Mouse (Mus musculus) cerebellum, adult 18-20 months (tissue): ENCODE data around the gene Rab1b.

Experiments used
- DNase-seq, 2 experiments: peaks; one replicate each; pipeline ENCODE4 v3.0.0; 2021

The Rab1b gene

DNA sequence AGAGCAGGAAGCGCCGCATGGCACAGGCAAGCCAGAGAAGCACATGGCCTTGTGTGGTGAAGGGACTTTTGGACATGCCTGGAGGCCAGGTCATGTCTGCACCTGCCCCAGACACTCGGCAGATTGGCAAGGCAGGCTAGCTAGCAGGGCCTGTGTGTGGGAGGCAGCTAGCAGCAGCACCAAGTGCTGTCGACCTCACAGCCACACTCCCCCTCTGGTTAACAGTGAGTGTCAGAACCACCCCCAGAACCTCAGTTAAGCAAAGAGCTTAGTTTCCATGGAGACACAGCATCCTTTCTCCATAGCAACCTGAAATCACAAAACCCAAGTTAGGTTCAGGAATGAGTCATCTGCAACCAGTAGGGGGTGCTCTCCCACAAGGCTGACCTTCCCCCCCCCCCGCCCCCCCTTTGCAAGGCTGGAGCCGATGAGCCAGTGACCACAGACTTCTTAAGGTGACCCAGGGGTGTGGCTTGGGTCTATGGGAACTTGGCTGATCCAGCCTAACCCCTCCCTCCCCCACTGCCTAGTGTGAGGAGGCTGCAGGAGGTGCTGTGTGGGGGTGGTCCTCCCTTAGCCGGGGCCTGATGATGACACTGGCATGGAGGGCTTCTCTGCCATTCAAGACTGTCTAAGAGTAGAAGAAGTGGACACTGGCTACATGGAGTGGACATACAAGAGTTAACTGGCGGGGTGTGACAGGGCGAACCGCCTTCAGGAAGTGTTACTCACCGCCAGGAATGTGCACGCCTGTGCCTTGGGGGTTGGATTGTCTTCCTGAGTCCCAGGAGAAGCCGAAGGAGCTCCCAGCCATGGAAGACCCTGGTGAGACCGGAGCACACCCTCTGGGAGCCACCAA lies 56.6 kb downstream of the Rab1b start, which contains the start of gene Rin1:
Gene Rin1, plus strand, starts transcription at position 435 of the 859 bp plus-strand sequence.
- peak; percentile 44 to 55 for DNase-seq

GRCm38 (mm10) chr19:5049325-5049724 lies 57.5 kb downstream of the Rab1b start:
- no peak for DNase-seq
